ENCODE assay signal across 14 mouse cellular contexts in genomic region chr11:102738046-102738445, GRCm38 (mm10). TPM values are rescaled to one million over a fixed set of nuclear protein-coding genes. Genes with fewer than 3 reads are reported as not detected.
DNase-seq lines count a peak whose midpoint lies in the region; TF ChIP-seq lines count a peak whose summit lies in the region.
"Had no signal": no experiment of that assay in that cellular context is flagged by ENCODE, and none has a peak within 500 bp of the region (broad histone marks: within the 10 kb centered on the region; RNA-seq: fewer than 3 reads in every experiment).

No protein-coding gene starts in this region.

- H3K4me3 ChIP-seq in cerebellum, adult 2 months (replicated peaks; ENCODE audit: insufficient read depth, low read depth, low read length) = no peak overlapping the region
- H3K4me3 ChIP-seq: embryonic facial prominence, embryonic 13.5 days; embryonic facial prominence, embryonic 15.5 days; erythroblast, embryonic 14.5 days; forebrain, embryonic 10.5 days; forebrain, embryonic 12.5 days had no signal

- H3K27ac ChIP-seq in cerebellum, adult 2 months (ENCODE audit: insufficient read depth, low read length) = no peak overlapping the region
- H3K27ac ChIP-seq: embryonic facial prominence, embryonic 13.5 days; embryonic facial prominence, embryonic 15.5 days; forebrain, embryonic 10.5 days; forebrain, embryonic 12.5 days had no signal

- no peak for TF ChIP-seq CTCF in cerebellum, adult 2 months (IDR thresholded peaks at IDR 0.05; ENCODE audit: borderline replicate concordance, insufficient read depth, low read depth, low read length)

- H3K4me1 ChIP-seq in cerebellum, adult 2 months (ENCODE audit: control insufficient read depth, insufficient read depth, low read length) = peaks cover 33% of the 10 kb centered on the region

- TF ChIP-seq POLR2A in cerebellum, adult 2 months (IDR thresholded peaks at IDR 0.05; ENCODE audit: borderline replicate concordance, insufficient read depth, low read length) = no peak

- peak; percentile 25 for DNase-seq in cerebellum, adult 8-10 months
- no peak for DNase-seq in cerebellum, adult 2 months
- DNase-seq in cerebellum, postnatal 10 days = peak; percentile 35 to 45
- no peak for DNase-seq in cerebellum, adult 9-10 months
- DNase-seq: adrenal gland, adult 2 months; adrenal gland, postnatal 10 days; adrenal gland, postnatal 25 days; cerebellum, adult 11 months; embryo, embryonic 11 days had no signal

- WGBS in cerebellum, adult 2 months = 82% methylated on average over 3 of the region's 3 CpGs

- H3K27me3 ChIP-seq in cerebellum, adult 2 months (ENCODE audit: control insufficient read depth, insufficient read depth, low read length) = no peaks in the 10 kb centered on the region

RNA-seq across cellular contexts. Expression of gene Adam11, which starts 23.2 kb away (rescaled TPM):
- polyA plus RNA-seq in cerebellum, adult 2 months (2012; rRNA removed) = 207 and 239 TPM in 2 replicates

RNA-seq across cellular contexts. Expression of gene Ccdc43, which starts 40.5 kb away (rescaled TPM):
- 24.6 and 25.0 TPM in 2 replicates for polyA plus RNA-seq in cerebellum, adult 2 months (2012; rRNA removed)

Comparison
In these comparisons a context has a peak if more than half of its experiments do, and no peak if none do; other contexts are left out.
1. DNase-seq: peak in cerebellum, adult 8-10 months (single experiment) and cerebellum, postnatal 10 days (2 of 2); none in cerebellum, adult 2 months (0 of 2) and cerebellum, adult 9-10 months (single experiment).